Mouse (Mus musculus) intestine, embryonic 14.5 days (tissue): ENCODE measurements around the gene Zfp558. TPM values are rescaled to one million over a fixed set of nuclear protein-coding genes. Genes with fewer than 3 reads are reported as not detected.

Source experiments
- microRNA-seq: library from miRNA; unstranded; fragments of <30 nt; microRNA quantifications from one replicate; pipeline ENCODE4, GENCODE M21; 2016
- polyA plus RNA-seq: library from polyadenylated mRNA; unstranded; fragments of >200 nt; fragmentation: Nextera tagmentation; extraction: Ambion mirVana; gene quantifications from 2 replicates; pipeline ENCODE4 v1.2.1, GENCODE M21; 2014

The Zfp558 gene
- polyA plus RNA-seq, 1 experiment from 2014 or later = 4.7 TPM

Small RNA genes within 50 kb of the gene (microRNA-seq; reads per million reads assigned to microRNA genes)
- gene Gm22854 = not detected

Other genes starting within 250 kb of the Zfp558 start
- 89.2 and 101 TPM in 2 replicates for gene Chordc1, start 186.1 kb downstream of the Zfp558 start, polyA plus RNA-seq
- 4.3 TPM in 2 replicates for gene Naalad2, start 75.3 kb downstream of the Zfp558 start, polyA plus RNA-seq
- not detected in 2 replicates for gene Ubtfl1, start 73.8 kb downstream of the Zfp558 start, polyA plus RNA-seq
- gene Mbd3l2, start 47.6 kb downstream of the Zfp558 start, polyA plus RNA-seq = not detected in 2 replicates
- not detected in 2 replicates for gene Mbd3l1, start 91 bp upstream of the Zfp558 start, polyA plus RNA-seq
- 7.3 and 9.1 TPM in 2 replicates for gene Muc16, start 196.3 kb upstream of the Zfp558 start, polyA plus RNA-seq